Mouse (Mus musculus) CH12.LX (cell line): ENCODE results near the gene Olfr1370. TPM values are rescaled to one million over a fixed set of nuclear protein-coding genes. Genes with fewer than 3 reads are reported as not detected.

ENCODE experiments used
- DNase-seq: peaks from one replicate; pipeline ENCODE4 v3.0.0-alpha.2; 2013; ENCODE audit errors: extremely low read depth
- H3K27ac ChIP-seq: 2 replicates; pipeline ENCODE4 v1.5.1; 2012; ENCODE audit warnings: low read depth, mild to moderate bottlenecking, control low read depth, moderate library complexity; ENCODE audit not compliant: insufficient read depth
- H3K27me3 ChIP-seq: replicated peaks from 2 replicates; pipeline ENCODE3; 2012; ENCODE audit warnings: inconsistent platforms
- H3K36me3 ChIP-seq, 2 experiments: replicated peaks in 1 of 2; 2 replicates each; pipeline versions ENCODE3 to v1.6.1; 2012; ENCODE audit warnings: inconsistent platforms in 1 of 2, low read length in 1 of 2, mild to moderate bottlenecking in 1 of 2, mixed read lengths in 1 of 2, moderate library complexity in 1 of 2; ENCODE audit not compliant: control insufficient read depth in 1 of 2, insufficient read depth in 1 of 2
- H3K4me1 ChIP-seq, 2 experiments: 2 replicates each; pipeline ENCODE4 v1.6.1; 2012; ENCODE audit warnings: inconsistent platforms in 1 of 2, moderate library complexity in 1 of 2; ENCODE audit not compliant: insufficient read depth in 2 of 2, control insufficient read depth in 1 of 2
- H3K4me2 ChIP-seq: 2 replicates; pipeline ENCODE4 v1.6.1; 2012; ENCODE audit warnings: low read depth, mild to moderate bottlenecking, control low read depth; ENCODE audit not compliant: poor library complexity, insufficient read depth, severe bottlenecking
- H3K4me3 ChIP-seq, 3 experiments: fragments of 150-350 bp in 1 of 3; sonication (generic) in 1 of 3; replicated peaks in 1 of 3; 2 replicates each; pipeline versions ENCODE3 to v1.5.1; 2011 to 2012; ENCODE audit warnings: low read depth in 2 of 3, low read length in 2 of 3, mild to moderate bottlenecking in 2 of 3, moderate library complexity in 2 of 3, control low read depth in 1 of 3, improper control_type of control experiment in 1 of 3, inconsistent platforms in 1 of 3, mixed read lengths in 1 of 3; ENCODE audit not compliant: poor library complexity in 1 of 3
- H3K79me2 ChIP-seq: replicated peaks from 2 replicates; pipeline ENCODE4 v1.6.1; 2012; ENCODE audit warnings: mild to moderate bottlenecking, moderate library complexity; ENCODE audit not compliant: control insufficient read depth, poor library complexity, insufficient read depth, severe bottlenecking; ENCODE audit errors: extremely low read depth
- H3K9ac ChIP-seq: 2 replicates; pipeline ENCODE4 v1.6.1; 2012; ENCODE audit warnings: low read depth, mild to moderate bottlenecking, control low read depth, moderate library complexity; ENCODE audit not compliant: insufficient read depth
- H3K9me3 ChIP-seq: replicated peaks from 2 replicates; pipeline ENCODE3; 2012; ENCODE audit warnings: low read length, inconsistent platforms, mixed read lengths
- CHD1 ChIP-seq: IDR thresholded peaks from 2 replicates; pipeline ENCODE4 v1.6.1; 2012; ENCODE audit warnings: low read depth, low read length, improper control_type of control experiment, inconsistent platforms
- CHD2 ChIP-seq: IDR thresholded peaks from 2 replicates; pipeline ENCODE4 v1.6.1; 2011; ENCODE audit warnings: low read length, improper control_type of control experiment
- CTCF ChIP-seq, 2 experiments: IDR thresholded peaks in 1 of 2; conservative IDR thresholded peaks in 1 of 2; 2 replicates each; pipeline ENCODE4 v1.5.1; 2011 to 2012; ENCODE audit warnings: low read depth in 2 of 2, low read length in 2 of 2, improper control_type of control experiment in 1 of 2, inconsistent platforms in 1 of 2, mild to moderate bottlenecking in 1 of 2, moderate library complexity in 1 of 2
- E2F4 ChIP-seq: IDR thresholded peaks from 2 replicates; pipeline ENCODE4 v1.6.1; 2011; ENCODE audit warnings: low read depth, low read length, improper control_type of control experiment; ENCODE audit not compliant: insufficient replicate concordance
- EP300 ChIP-seq: IDR thresholded peaks from 2 replicates; pipeline ENCODE4 v1.6.1; 2011; ENCODE audit warnings: low read length, improper control_type of control experiment
- GABPA ChIP-seq: IDR thresholded peaks from 2 replicates; pipeline ENCODE4 v1.6.1; 2012; ENCODE audit warnings: low read depth, low read length, improper control_type of control experiment, inconsistent platforms; ENCODE audit not compliant: insufficient replicate concordance
- HCFC1 ChIP-seq: IDR thresholded peaks from 2 replicates; pipeline ENCODE4 v1.6.1; 2012; ENCODE audit warnings: low read depth, mild to moderate bottlenecking, inconsistent platforms, low read length, improper control_type of control experiment
- IRF4 ChIP-seq: IDR thresholded peaks from 2 replicates; pipeline ENCODE4 v1.6.1; 2014; ENCODE audit warnings: low read depth, mild to moderate bottlenecking, inconsistent platforms, low read length, improper control_type of control experiment
- KAT2A ChIP-seq: IDR thresholded peaks from 2 replicates; pipeline ENCODE4 v1.6.1; 2012; ENCODE audit warnings: low read length, improper control_type of control experiment, inconsistent platforms; ENCODE audit not compliant: insufficient replicate concordance
- MAZ ChIP-seq: IDR thresholded peaks from 2 replicates; pipeline ENCODE4 v1.6.1; 2012; ENCODE audit warnings: low read depth, mild to moderate bottlenecking, inconsistent platforms, low read length, improper control_type of control experiment, moderate library complexity
- MEF2A ChIP-seq: IDR thresholded peaks from 2 replicates; pipeline ENCODE4 v1.6.1; 2014; ENCODE audit warnings: low read depth, mild to moderate bottlenecking, inconsistent platforms, low read length, improper control_type of control experiment, borderline replicate concordance
- MYC ChIP-seq: IDR thresholded peaks from 2 replicates; pipeline ENCODE4 v1.6.1; 2011; ENCODE audit warnings: low read depth, mild to moderate bottlenecking, improper control_type of control experiment, low read length
- NELFE ChIP-seq: IDR thresholded peaks from 2 replicates; pipeline ENCODE4 v1.6.1; 2011; ENCODE audit warnings: low read depth, low read length, improper control_type of control experiment
- NRF1 ChIP-seq: IDR thresholded peaks from 2 replicates; pipeline ENCODE4 v1.6.1; 2014; ENCODE audit warnings: low read depth, mild to moderate bottlenecking, inconsistent platforms, low read length, improper control_type of control experiment, moderate library complexity
- RAD21 ChIP-seq: IDR thresholded peaks from 2 replicates; pipeline ENCODE4 v1.6.1; 2011; ENCODE audit warnings: low read depth, mild to moderate bottlenecking, low read length, improper control_type of control experiment, moderate library complexity
- SMC3 ChIP-seq: IDR thresholded peaks from 2 replicates; pipeline ENCODE4 v1.6.1; 2011; ENCODE audit warnings: low read depth, low read length, improper control_type of control experiment
- ZC3H11A ChIP-seq: IDR thresholded peaks from 2 replicates; pipeline ENCODE4 v1.6.1; 2012; ENCODE audit warnings: low read depth, mild to moderate bottlenecking, inconsistent platforms, low read length, improper control_type of control experiment
- ZKSCAN1 ChIP-seq: IDR thresholded peaks from 2 replicates; pipeline ENCODE4 v1.6.1; 2012; ENCODE audit warnings: low read depth, inconsistent platforms, low read length, improper control_type of control experiment, borderline replicate concordance
- ZNF384 ChIP-seq: IDR thresholded peaks from 2 replicates; pipeline ENCODE4 v1.6.1; 2012; ENCODE audit warnings: low read depth, low read length, improper control_type of control experiment, inconsistent platforms
- dilution Hi-C: fragments of 300-500 bp; cut with MboI; formaldehyde crosslinking; loops from 2 replicates; pipeline ENCODE4 v1.14.3; 2020; ENCODE audit warnings: low sequenced_read_pairs; ENCODE audit not compliant: extremely low pct_unique_long_range_greater_than_20kb, extremely low pct_ligation_motif_present
- in situ Hi-C: fragments of 300-500 bp; cut with MboI; formaldehyde crosslinking; loops from 3 replicates; pipeline ENCODE4 v1.14.3; 2019; ENCODE audit warnings: low sequenced_read_pairs, low pct_ligation_motif_present, low pct_unique_long_range_greater_than_20kb, mixed read lengths
- polyA plus RNA-seq: library from polyadenylated mRNA; unstranded; fragments of >175 nt; gene quantifications from 2 replicates; pipeline ENCODE4 v1.2.1, GENCODE M21; 2012; ENCODE audit warnings: low read depth; ENCODE audit not compliant: insufficient read length
- total RNA-seq, 2 experiments: library from RNA; depleted of rRNA; stranded (reverse); fragments of 300-350 nt in 1 of 2; fragments of >200 nt in 1 of 2; gene quantifications; 2 replicates each; pipeline ENCODE4 v1.2.3; 2012 to 2014

Olfr1370 gene
- total and polyA plus RNA-seq, 3 experiments: not detected

GRCm38 (mm10) chr13:21024831-21025230, 49.9 kb downstream of the Olfr1370 start:
- no peak overlapping the region for H3K4me2 ChIP-seq
- H3K27ac ChIP-seq: no peak overlapping the region
- H3K9ac ChIP-seq: no peak overlapping the region
- in situ Hi-C loops: no loop called here
- H3K79me2 ChIP-seq: no peaks in the 10 kb centered on the region
- dilution Hi-C loops: no loop called here
- H3K4me3 ChIP-seq: no peak overlapping the region
- no peaks in the 10 kb centered on the region for H3K4me1 ChIP-seq
- H3K36me3 ChIP-seq: no peaks in the 10 kb centered on the region
- no peak for DNase-seq
- no peaks in the 10 kb centered on the region for H3K27me3 ChIP-seq
- H3K9me3 ChIP-seq: no peaks in the 10 kb centered on the region
- TF ChIP-seq NELFE (no peak), CTCF (conservative IDR thresholded peaks at IDR 0.05 in 1 of 2, IDR thresholded peaks at IDR 0.05 in 1 of 2; ENCODE audit: low read depth in 2 of 2, low read length in 2 of 2) (no peak), GABPA (no peak), SMC3 (no peak), ZC3H11A (no peak), KAT2A (no peak), HCFC1 (no peak), E2F4 (no peak), MAZ (no peak), MEF2A (no peak), CHD1 (no peak), CHD2 (no peak), NRF1 (no peak), ZKSCAN1 (no peak), RAD21 (no peak), MYC (no peak), ZNF384 (no peak), EP300 (no peak), IRF4 (no peak)

Other genes starting within 250 kb of the Olfr1370 start
- gene Olfr1369-ps1, start 36.5 kb upstream of the Olfr1370 start, total RNA-seq (2012; rRNA removed): not detected in 2 replicates
- gene Olfr1369-ps1, start 36.5 kb upstream of the Olfr1370 start, total RNA-seq (2014; rRNA removed): not detected in 2 replicates
- gene Olfr1369-ps1, start 36.5 kb upstream of the Olfr1370 start, polyA plus RNA-seq: 0.13 and 0.18 TPM in 2 replicates
- not detected in 2 replicates for gene Olfr263, start 54.7 kb upstream of the Olfr1370 start, total RNA-seq (2012; rRNA removed)
- not detected in 2 replicates for gene Olfr263, start 54.7 kb upstream of the Olfr1370 start, total RNA-seq (2014; rRNA removed)
- gene Olfr263, start 54.7 kb upstream of the Olfr1370 start, polyA plus RNA-seq: not detected in 2 replicates
- not detected in 2 replicates for gene Olfr1368, start 70.9 kb upstream of the Olfr1370 start, total RNA-seq (2012; rRNA removed)
- gene Olfr1368, start 70.9 kb upstream of the Olfr1370 start, total RNA-seq (2014; rRNA removed): not detected in 2 replicates
- gene Olfr1368, start 70.9 kb upstream of the Olfr1370 start, polyA plus RNA-seq: not detected in 2 replicates
- gene Trim27, start 104.5 kb upstream of the Olfr1370 start, total RNA-seq (2012; rRNA removed): 146 and 176 TPM in 2 replicates
- gene Trim27, start 104.5 kb upstream of the Olfr1370 start, total RNA-seq (2014; rRNA removed): 134 and 141 TPM in 2 replicates
- gene Trim27, start 104.5 kb upstream of the Olfr1370 start, polyA plus RNA-seq: 185 and 198 TPM in 2 replicates
- gene Gpx5, start 217.8 kb upstream of the Olfr1370 start, total RNA-seq (2012; rRNA removed): not detected in 2 replicates
- gene Gpx5, start 217.8 kb upstream of the Olfr1370 start, total RNA-seq (2014; rRNA removed): not detected in 2 replicates
- not detected in 2 replicates for gene Gpx5, start 217.8 kb upstream of the Olfr1370 start, polyA plus RNA-seq
- gene Gpx6, start 237.2 kb upstream of the Olfr1370 start, total RNA-seq (2012; rRNA removed): 0.29 TPM in 1 of 2 replicates, not detected in the other
- gene Gpx6, start 237.2 kb upstream of the Olfr1370 start, total RNA-seq (2014; rRNA removed): 1.3 and 1.4 TPM in 2 replicates
- gene Gpx6, start 237.2 kb upstream of the Olfr1370 start, polyA plus RNA-seq: 1.2 and 2.2 TPM in 2 replicates